Mouse (Mus musculus): ENCODE data around the gene Adcy9. TPM values are rescaled to one million over a fixed set of nuclear protein-coding genes. Genes with fewer than 3 reads are reported as not detected.

The Adcy9 gene
- polyA plus RNA-seq, 1 experiment = 3.3 TPM

DNA sequence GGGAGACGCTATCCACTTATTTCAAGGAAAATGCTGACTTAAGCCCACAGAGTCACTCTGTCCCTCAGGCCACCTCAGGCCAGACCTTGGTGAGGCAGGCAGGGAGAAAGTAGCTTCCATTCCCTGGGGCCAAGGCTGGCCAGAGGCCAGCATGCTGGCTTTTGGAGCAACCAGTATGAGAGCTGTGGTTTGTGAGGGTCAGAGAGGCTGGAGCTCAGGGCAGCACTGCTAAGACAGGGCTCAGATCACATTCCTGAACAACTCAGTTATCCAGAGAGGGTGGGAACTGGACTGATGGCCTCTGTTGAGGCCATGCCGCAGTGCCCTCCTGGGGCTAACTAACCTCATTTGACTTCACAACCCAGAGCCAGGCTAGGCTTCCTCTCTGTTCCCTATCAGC, 15.1 kb upstream of the Adcy9 start:
- H3K27me3 ChIP-seq (ENCODE audit: control insufficient read depth, insufficient read depth, low read length) = no peaks in the 10 kb centered on the region
- TF ChIP-seq CTCF (IDR thresholded peaks at IDR 0.05; ENCODE audit: extremely low read depth, insufficient read depth, insufficient read length, insufficient replicate concordance) = no peak
- no peak for TF ChIP-seq POLR2A (IDR thresholded peaks at IDR 0.05; ENCODE audit: low read depth, low read length)
- no peaks in the 10 kb centered on the region for H3K36me3 ChIP-seq (ENCODE audit: control insufficient read depth, insufficient read depth, low read length)
- WGBS = 90% methylated on average over 2 of the region's 2 CpGs
- no peaks in the 10 kb centered on the region for H3K4me1 ChIP-seq (ENCODE audit: control insufficient read depth, insufficient read depth, insufficient read length)
- H3K27ac ChIP-seq (ENCODE audit: insufficient read depth, low read length) = no peak overlapping the region
- no peak overlapping the region for H3K4me3 ChIP-seq (ENCODE audit: extremely low read depth, insufficient read depth, insufficient read length)
- DNase-seq (ENCODE audit: low read depth in 1 of 2, low spot score in 2 of 2) = no peak

DNA sequence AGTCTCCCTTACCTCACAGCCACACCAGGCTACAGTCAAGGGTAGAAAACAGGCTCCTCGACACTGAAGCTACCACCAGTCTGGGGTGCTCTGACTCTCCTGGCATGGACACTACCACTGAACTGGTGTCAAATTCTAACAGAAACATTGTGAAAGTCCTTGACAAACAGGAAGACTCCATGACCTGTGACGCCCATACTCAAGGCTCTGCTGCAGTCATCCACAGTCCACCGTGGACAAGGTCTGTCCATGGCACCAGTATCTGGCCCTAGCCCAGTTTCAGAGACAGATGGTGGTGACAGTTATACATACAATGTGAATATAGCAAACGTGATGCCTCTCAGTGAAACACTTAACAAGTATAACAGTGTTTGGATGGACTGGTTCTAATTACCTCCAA, 11.5 kb upstream of the Adcy9 start:
- WGBS = 87% methylated on average over 4 of the region's 4 CpGs
- Histone ChIP-seq H3K27ac (ENCODE audit: insufficient read depth, low read length) (no peak overlapping the region), H3K4me1 (ENCODE audit: control insufficient read depth, insufficient read depth, insufficient read length) (no peaks in the 10 kb centered on the region), H3K4me3 (ENCODE audit: extremely low read depth, insufficient read depth, insufficient read length) (no peak overlapping the region), H3K36me3 (ENCODE audit: control insufficient read depth, insufficient read depth, low read length) (no peaks in the 10 kb centered on the region), H3K27me3 (ENCODE audit: control insufficient read depth, insufficient read depth, low read length) (no peaks in the 10 kb centered on the region)
- DNase-seq (ENCODE audit: low read depth in 1 of 2, low spot score in 2 of 2) = no peak
- TF ChIP-seq POLR2A (IDR thresholded peaks at IDR 0.05; ENCODE audit: low read depth, low read length) = no peak
- TF ChIP-seq CTCF (IDR thresholded peaks at IDR 0.05; ENCODE audit: extremely low read depth, insufficient read depth, insufficient read length, insufficient replicate concordance) = no peak

DNA sequence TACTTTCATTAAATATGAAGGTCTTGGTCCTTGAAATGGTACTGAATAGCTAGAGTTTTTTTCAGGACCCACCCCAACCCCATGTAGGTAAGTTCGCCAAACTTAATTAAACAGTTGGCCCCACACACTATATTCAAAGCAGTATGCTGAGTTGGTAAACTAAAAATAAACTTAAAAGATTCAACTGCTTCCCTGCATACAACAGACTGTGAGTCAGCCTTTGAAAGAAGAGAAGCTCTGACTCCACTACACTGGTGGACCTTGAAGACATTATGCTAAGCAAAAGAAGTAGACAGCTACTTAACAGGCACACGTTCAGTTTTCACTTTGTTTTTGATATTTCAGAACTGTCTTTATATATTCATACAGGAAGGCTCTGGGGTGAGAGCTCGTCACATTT, 10.7 kb upstream of the Adcy9 start:
- TF ChIP-seq POLR2A (IDR thresholded peaks at IDR 0.05; ENCODE audit: low read depth, low read length) (no peak), CTCF (IDR thresholded peaks at IDR 0.05; ENCODE audit: extremely low read depth, insufficient read depth, insufficient read length, insufficient replicate concordance) (no peak)
- Histone ChIP-seq H3K27ac (ENCODE audit: insufficient read depth, low read length) (no peak overlapping the region), H3K4me1 (ENCODE audit: control insufficient read depth, insufficient read depth, insufficient read length) (no peaks in the 10 kb centered on the region), H3K4me3 (ENCODE audit: extremely low read depth, insufficient read depth, insufficient read length) (no peak overlapping the region), H3K36me3 (ENCODE audit: control insufficient read depth, insufficient read depth, low read length) (no peaks in the 10 kb centered on the region), H3K27me3 (ENCODE audit: control insufficient read depth, insufficient read depth, low read length) (no peaks in the 10 kb centered on the region)
- 59% methylated on average over 3 of the region's 3 CpGs for WGBS
- DNase-seq (ENCODE audit: low read depth in 1 of 2, low spot score in 2 of 2) = no peak

DNA sequence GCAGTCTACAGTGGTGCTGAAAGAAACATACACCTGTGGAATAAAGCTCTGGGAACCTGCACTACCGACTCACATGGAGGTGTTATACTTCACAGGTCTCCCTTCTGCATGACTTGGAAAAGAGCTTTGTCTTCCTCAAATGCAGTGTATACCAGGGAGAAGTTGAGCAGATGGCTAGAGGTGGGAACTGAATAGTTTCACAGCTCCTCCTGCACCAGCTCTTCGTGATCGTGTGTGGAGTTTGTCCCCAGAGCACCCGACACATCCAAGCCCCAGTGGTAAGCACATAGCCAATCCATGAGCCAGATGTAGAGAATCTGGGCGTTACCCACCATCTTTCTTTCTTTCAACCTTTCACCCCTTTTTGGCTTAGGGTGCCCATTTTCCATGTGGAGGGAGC, 9.9 kb upstream of the Adcy9 start:
- no peak for DNase-seq (ENCODE audit: low read depth in 1 of 2, low spot score in 2 of 2)
- Histone ChIP-seq H3K36me3 (ENCODE audit: control insufficient read depth, insufficient read depth, low read length) (no peaks in the 10 kb centered on the region), H3K27me3 (ENCODE audit: control insufficient read depth, insufficient read depth, low read length) (no peaks in the 10 kb centered on the region), H3K27ac (ENCODE audit: insufficient read depth, low read length) (no peak overlapping the region), H3K4me1 (ENCODE audit: control insufficient read depth, insufficient read depth, insufficient read length) (no peaks in the 10 kb centered on the region), H3K4me3 (ENCODE audit: extremely low read depth, insufficient read depth, insufficient read length) (no peak overlapping the region)
- TF ChIP-seq CTCF (IDR thresholded peaks at IDR 0.05; ENCODE audit: extremely low read depth, insufficient read depth, insufficient read length, insufficient replicate concordance) (no peak), POLR2A (IDR thresholded peaks at IDR 0.05; ENCODE audit: low read depth, low read length) (no peak)
- WGBS = 89% methylated on average over 5 of the region's 5 CpGs

DNA sequence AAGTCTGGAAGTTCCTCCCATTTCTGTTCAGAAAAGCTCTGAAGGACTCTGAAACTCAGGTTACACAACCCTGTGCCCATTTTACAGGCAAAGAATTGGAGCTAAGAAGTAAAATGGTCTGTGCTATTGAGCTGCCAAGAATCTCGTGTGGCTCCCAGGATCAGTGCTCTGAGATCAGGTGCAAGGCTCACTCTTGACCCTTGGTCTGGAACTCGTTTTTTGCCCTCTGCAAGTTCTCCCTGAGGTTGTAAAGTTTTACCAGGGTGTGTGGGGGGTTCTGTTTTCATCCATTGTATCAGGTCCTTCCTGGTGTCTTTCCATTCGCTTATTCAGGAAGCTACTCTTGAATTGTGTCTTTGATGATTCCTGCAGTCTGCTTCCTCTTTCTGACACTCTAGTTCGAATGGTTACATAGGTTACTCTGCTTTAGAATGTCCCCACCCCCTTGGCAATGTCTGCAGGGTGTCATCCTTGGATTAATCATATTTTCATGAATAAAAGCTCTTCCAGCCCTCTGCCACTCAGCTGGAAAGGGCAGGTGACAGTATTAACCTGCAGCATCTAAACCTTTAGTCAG, 5.4 kb upstream of the Adcy9 start:
- H3K4me1 ChIP-seq (ENCODE audit: control insufficient read depth, insufficient read depth, insufficient read length) = 0 out of 2 replicates have a peak, but pooled peaks cover under 1% of the 10 kb centered on the region
- no peak overlapping the region for H3K4me3 ChIP-seq (ENCODE audit: extremely low read depth, insufficient read depth, insufficient read length)
- no peaks in the 10 kb centered on the region for H3K27me3 ChIP-seq (ENCODE audit: control insufficient read depth, insufficient read depth, low read length)
- WGBS = 19% methylated on average over 4 of the region's 4 CpGs
- TF ChIP-seq POLR2A (IDR thresholded peaks at IDR 0.05; ENCODE audit: low read depth, low read length) = no peak
- no peak for TF ChIP-seq CTCF (IDR thresholded peaks at IDR 0.05; ENCODE audit: extremely low read depth, insufficient read depth, insufficient read length, insufficient replicate concordance)
- DNase-seq (ENCODE audit: low read depth in 1 of 2, low spot score in 2 of 2) = no peak
- no peak overlapping the region for H3K27ac ChIP-seq (ENCODE audit: insufficient read depth, low read length)
- H3K36me3 ChIP-seq (ENCODE audit: control insufficient read depth, insufficient read depth, low read length) = no peaks in the 10 kb centered on the region

DNA sequence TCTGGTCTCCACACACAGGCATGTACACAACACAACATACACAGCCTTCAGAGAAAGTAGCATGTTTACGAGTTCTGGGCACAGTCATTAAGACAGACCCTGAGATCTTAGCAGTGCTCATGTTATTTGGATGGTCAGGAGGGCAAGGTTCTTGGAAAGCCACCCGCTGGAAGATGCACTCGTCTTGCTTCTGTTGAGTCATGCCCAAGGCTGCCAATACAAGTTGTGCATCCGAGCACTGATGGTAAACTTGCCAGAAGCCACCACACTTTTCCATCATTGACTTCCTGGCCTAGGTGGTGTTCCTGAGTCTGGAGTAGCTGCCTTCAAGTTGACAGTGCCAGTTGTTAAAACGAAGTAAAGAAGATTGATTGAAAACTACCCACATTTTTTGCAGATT, 3.3 kb upstream of the Adcy9 start:
- DNase-seq (ENCODE audit: low read depth in 1 of 2, low spot score in 2 of 2) = no peak
- Histone ChIP-seq H3K4me1 (ENCODE audit: control insufficient read depth, insufficient read depth, insufficient read length) (peaks cover 6% of the 10 kb centered on the region; the same call in 1 of the 2 replicates), H3K36me3 (ENCODE audit: control insufficient read depth, insufficient read depth, low read length) (no peaks in the 10 kb centered on the region), H3K27ac (ENCODE audit: insufficient read depth, low read length) (no peak overlapping the region), H3K27me3 (ENCODE audit: control insufficient read depth, insufficient read depth, low read length) (peaks cover 5% of the 10 kb centered on the region; the same call in 1 of the 2 replicates), H3K4me3 (ENCODE audit: extremely low read depth, insufficient read depth, insufficient read length) (no peak overlapping the region)
- WGBS = 82% methylated on average over 5 of the region's 5 CpGs
- TF ChIP-seq POLR2A (IDR thresholded peaks at IDR 0.05; ENCODE audit: low read depth, low read length) (no peak), CTCF (IDR thresholded peaks at IDR 0.05; ENCODE audit: extremely low read depth, insufficient read depth, insufficient read length, insufficient replicate concordance) (no peak)

DNA sequence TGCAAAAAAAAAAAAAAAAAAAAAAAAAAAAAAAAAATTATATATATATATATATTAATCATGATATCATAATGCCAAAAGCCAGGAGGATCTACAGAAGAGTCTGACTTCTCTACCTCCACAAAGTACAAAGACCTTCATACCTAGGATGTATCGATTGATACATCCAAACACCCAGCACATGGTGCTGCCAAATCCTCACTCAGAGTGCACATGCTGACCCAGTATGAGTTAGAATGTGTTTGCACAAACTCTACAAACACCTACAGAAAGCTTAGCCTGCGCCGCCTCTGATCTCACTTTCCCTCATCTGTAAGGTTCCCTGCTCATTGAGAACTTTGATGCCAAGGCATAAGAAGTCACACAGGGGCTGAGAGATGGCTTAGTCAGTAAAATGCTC, 2.7 kb upstream of the Adcy9 start:
- H3K36me3 ChIP-seq (ENCODE audit: control insufficient read depth, insufficient read depth, low read length) = no peaks in the 10 kb centered on the region
- no peak overlapping the region for H3K4me3 ChIP-seq (ENCODE audit: extremely low read depth, insufficient read depth, insufficient read length)
- peaks cover 6% of the 10 kb centered on the region; the same call in 1 of the 2 replicates for H3K4me1 ChIP-seq (ENCODE audit: control insufficient read depth, insufficient read depth, insufficient read length)
- H3K27me3 ChIP-seq (ENCODE audit: control insufficient read depth, insufficient read depth, low read length) = peaks cover 5% of the 10 kb centered on the region; the same call in 1 of the 2 replicates
- H3K27ac ChIP-seq (ENCODE audit: insufficient read depth, low read length) = no peak overlapping the region
- WGBS = 92% methylated on average over 3 of the region's 3 CpGs
- no peak for DNase-seq (ENCODE audit: low read depth in 1 of 2, low spot score in 2 of 2)
- TF ChIP-seq CTCF (IDR thresholded peaks at IDR 0.05; ENCODE audit: extremely low read depth, insufficient read depth, insufficient read length, insufficient replicate concordance) = no peak
- TF ChIP-seq POLR2A (IDR thresholded peaks at IDR 0.05; ENCODE audit: low read depth, low read length) = no peak
